Mouse (Mus musculus) naive thymus-derived CD4-positive, alpha-beta T cell, adult 2 months (primary cell): ENCODE results near the gene Themis3.

Source experiments
- DNase-seq: peaks from one replicate; pipeline ENCODE4 v3.0.0-alpha.2; 2011; ENCODE audit warnings: low read depth

Gene Themis3

DNA sequence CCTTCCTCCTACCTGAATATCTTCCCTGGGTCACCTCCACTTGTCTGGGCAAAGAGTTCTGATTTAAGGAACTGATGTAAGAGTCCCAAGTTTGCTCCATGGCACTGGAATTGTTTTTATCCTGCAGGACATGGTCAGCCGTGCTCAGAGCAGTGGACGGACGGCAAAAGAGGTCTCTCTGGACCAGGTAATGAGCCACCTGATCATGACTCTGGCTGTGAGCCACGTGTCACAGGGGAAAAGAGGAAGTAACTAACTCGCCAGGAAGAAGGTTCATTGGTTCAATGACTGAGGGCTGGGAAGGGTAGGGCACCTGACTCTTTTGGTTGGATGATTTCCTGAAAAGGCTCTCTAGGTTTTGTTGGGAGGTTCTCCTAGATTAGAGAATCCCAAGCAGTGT is at the start of gene Themis3:
Themis3 (minus strand) TSS at position 187 of the 400 bp plus-strand sequence.
- DNase-seq, result no peak

DNA sequence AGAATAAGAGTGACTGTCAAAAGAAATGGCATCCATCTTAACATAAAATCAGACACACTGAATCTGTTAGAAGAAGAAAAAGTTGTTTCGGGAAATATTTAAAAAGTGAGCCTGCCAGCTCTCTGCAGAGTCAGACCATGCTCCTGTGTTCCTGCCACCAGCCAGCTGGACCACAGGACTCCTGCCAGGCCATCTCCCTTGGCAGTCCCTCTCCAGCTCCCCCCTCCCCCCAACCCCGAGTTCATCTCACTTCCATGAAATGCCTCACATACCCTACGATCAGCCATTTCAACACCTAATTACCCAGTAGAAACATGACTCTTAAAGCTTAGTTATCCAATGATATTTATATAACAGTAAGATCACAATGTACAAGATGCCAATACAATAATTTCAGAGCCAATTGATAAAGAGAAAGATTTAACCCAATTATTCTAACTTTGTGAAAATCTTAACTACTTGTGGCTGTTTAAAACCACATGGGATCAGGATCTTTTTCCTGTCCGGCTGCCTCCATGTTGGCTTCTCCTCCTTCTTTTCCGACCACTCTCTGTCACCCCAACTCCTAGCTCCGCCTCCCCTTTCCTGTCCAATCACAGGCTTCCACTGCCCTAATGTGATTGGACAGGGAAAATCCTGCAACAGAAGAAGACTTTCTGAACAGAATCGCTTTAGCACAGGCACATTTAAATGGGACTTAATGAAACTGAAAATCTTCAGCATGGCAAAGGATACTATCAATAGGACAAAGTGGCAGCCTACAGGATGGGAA is 43.7 kb upstream of the Themis3 start:
- no peak for DNase-seq

DNA sequence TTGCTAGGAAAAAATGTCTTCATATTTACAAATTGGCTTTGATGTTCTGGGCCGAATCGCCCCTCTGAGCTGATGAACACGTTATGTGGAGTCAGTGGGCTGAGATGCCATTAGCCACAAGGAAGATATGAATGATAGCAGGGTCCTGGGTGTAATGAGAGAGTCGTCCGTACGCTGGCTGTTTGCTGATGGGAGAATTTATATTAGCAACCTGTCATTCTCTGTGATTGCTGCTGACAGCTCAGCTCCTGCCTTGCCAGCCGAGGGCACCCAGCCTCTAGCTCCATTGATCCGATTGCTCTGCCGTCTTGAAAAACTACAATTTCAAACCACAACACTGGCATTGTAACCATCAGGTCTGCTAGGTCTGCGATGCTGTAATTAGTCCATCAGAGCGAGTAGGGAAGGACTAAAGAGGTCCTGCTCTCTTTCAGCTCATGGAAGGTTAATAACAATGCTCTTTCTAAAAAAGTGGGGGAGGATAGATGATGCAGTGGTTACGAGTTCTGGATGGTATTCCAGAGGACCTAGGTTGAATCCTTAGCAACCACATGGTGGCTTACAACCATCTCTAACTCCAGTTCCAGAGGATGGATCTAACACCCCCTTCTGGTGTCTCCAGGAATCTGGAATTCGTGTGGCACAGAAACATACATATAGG is 25.7 kb upstream of the Themis3 start:
- DNase-seq, result no peak

DNA sequence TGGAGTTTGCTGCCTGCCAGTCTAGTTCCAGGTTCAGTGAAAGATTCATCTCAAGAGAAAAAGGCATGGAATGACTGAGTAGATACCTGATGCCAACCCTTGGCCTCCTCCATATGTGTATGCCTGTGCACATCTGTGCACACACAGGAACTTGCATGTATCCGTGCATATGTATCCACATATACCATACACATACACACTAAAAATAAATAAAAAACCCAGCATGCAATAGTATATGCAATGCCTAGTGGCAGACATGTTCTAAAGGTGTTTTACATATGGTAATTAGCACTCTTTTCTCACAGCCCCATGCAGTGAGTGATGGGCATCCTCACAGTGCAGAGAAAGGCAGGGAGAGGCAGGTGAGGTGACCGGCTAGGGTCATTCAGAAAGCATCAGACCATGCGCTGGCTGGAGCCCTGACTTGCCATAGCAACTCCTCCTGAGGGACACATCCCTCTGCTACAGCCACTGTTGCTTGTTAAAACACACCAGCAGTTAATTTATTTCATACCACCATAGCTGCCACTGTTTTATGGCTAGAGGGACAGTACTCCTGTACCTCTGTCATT is 24.9 kb upstream of the Themis3 start:
- no peak for DNase-seq

DNA sequence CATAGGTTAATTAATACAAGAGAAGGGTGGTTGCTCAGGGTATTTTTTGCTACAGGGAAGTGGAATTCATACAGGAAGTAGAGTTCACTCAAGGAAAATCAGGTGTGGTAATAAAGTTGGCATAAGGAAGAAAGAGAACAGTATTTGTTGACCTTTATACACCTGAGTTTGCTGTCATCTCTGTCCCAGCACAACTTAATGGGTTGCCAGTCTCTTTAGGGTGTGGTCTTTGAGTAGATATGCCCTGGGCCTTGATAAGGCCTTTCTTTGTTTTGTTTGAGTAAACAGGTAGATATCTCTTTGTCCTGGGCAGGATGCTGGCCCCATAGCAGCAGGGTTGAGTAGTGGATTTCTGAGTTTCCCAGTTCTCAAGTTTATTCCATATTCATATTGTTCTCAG is 15.6 kb upstream of the Themis3 start:
- DNase-seq, result no peak

GRCm38 (mm10) chr17:66604931-66605330 is 10.5 kb upstream of the Themis3 start:
- DNase-seq, result no peak

GRCm38 (mm10) chr17:66601171-66601570 is 6.8 kb upstream of the Themis3 start:
- no peak for DNase-seq

GRCm38 (mm10) chr17:66595867-66596266 is 1.4 kb upstream of the Themis3 start:
- DNase-seq, result no peak

DNA sequence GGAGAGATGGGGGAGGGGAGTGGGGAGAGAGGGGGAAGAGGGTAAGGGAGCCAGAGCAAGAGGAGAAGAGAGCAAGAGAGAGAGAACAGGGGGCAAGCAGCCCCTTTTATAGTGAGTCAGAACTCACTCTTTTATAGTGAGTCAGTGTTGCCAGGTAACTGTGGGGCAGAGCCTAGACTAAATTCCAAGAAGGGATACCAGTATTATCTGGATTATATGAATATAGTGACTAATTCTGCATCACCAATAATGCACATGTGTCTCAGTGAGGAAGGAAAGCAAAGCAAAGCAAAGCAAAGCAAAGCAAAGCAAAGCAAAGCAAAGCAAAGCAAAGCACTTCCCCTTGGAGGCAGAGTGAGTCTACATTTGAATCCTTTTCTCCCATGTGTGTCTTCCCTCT is 835 bp upstream of the Themis3 start:
- no peak for DNase-seq

GRCm38 (mm10) chr17:66590353-66591075 is 3.9 kb downstream of the Themis3 start:
- DNase-seq, result no peak

DNA sequence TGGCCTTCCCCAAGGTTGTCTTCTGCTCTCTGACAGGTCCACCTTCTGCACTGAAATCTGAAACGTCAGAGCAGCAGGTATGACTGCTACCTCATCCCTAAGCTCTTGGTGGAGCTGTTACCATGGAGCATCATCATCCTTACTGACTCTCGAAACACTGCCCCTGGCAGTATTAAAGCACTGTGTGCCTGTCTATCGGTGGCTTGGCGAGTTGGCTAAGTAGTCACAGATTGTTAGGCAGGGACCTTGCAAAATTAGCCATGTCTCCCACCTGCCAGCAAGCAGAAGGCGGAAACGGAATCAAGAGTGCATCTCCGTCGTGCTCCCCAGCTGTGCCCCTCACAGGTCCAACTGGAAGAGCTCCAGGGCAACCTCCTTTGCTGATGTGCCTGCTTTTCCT is 4.6 kb downstream of the Themis3 start:
- DNase-seq, result no peak

GRCm38 (mm10) chr17:66586741-66587140 is 7.7 kb downstream of the Themis3 start:
- no peak for DNase-seq

GRCm38 (mm10) chr17:66586078-66586477 is 8.3 kb downstream of the Themis3 start:
- DNase-seq, result no peak

GRCm38 (mm10) chr17:66580990-66581389 is 13.4 kb downstream of the Themis3 start:
- no peak for DNase-seq

DNA sequence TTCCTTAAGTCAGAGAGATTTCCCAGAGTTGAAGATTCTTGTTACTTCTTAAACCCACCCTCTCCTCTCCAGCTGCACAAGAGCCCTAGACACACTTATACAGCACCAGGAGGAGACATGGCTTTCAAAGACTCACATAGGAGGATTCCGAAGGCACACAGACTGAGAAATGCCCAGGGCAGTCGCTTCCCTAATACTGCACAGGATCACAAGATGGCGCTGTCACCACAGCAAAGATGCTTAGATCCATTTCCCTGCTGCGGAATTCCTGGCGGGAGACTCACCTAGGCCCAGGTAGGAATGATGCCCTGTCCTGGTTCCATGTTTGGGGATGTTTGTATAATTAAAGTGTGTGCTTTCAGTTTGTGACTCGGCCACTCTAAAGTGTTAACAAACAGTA is 16.4 kb downstream of the Themis3 start:
- DNase-seq, result no peak

- no peak for DNase-seq
Observed at GRCm38 (mm10) chr17:66577507-66577906, 16.9 kb downstream of the Themis3 start.

GRCm38 (mm10) chr17:66572677-66573060 is 21.8 kb downstream of the Themis3 start:
- DNase-seq, result no peak

- no peak for DNase-seq
Observed at GRCm38 (mm10) chr17:66571860-66572676, 22.4 kb downstream of the Themis3 start.

DNA sequence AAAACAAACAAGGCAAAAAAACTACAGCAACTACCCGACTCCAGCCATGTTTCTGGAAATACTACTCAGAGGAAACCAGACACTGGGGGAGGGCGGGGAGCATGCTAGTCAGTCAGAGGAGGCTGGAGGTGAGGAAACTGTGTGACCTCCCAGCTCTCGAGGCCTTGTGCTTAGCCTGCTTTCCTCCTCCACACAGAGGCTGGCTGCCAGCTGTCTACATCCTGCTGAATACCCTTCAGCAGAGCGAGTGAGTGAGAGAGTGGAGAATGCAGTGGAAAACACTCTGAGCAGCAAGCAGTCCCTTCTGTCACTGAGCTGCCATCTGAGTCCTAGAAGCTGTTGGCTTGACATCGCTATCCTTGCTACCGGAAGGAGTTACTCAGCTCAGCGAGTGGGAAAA is 30.2 kb downstream of the Themis3 start:
- no peak for DNase-seq

- no peak for DNase-seq
Observed at GRCm38 (mm10) chr17:66563551-66563950, 30.9 kb downstream of the Themis3 start.

GRCm38 (mm10) chr17:66561380-66561779 is 33.0 kb downstream of the Themis3 start:
- no peak for DNase-seq
